In genomic region chr1:35202551-35202950, GRCm38 (mm10) we compare ENCODE assay signal across 10 mouse cellular contexts.
A peak's percentile ranks its signal among the peaks of the same experiment; 100 is the strongest.
DNase-seq lines count a peak whose midpoint lies in the region.
"Had no signal": no experiment of that assay in that cellular context is flagged by ENCODE, and none has a peak within 500 bp of the region (broad histone marks: within the 10 kb centered on the region; RNA-seq: fewer than 3 reads in every experiment).

No protein-coding gene starts in this region.

- intact Hi-C loops in left cerebral cortex, postnatal 4 days (cut with DNase I): no loop called here

- peak; percentile 4 for DNase-seq in cerebellum, adult 18-20 months
- DNase-seq in cerebellum, adult 11-12 months: no peak
- DNase-seq in cerebellum, adult 9-11 months: peak; percentile 20
- DNase-seq in layer of hippocampus, adult 9-10 months (ENCODE audit: low spot score): peak; percentile 44
- DNase-seq in left cerebral cortex, postnatal 4 days: peak; percentile 44
- no peak for DNase-seq in adipocyte (ENCODE audit: low spot score)
- no peak for DNase-seq in urinary bladder, adult 2 months (ENCODE audit: low spot score)
- no peak for DNase-seq in embryo, embryonic 9.5 days (ENCODE audit: extremely low spot score)
- DNase-seq: gastrocnemius, adult 2 months; thymus, postnatal 36 days had no signal

Comparison
In these comparisons a context has a peak if more than half of its experiments do, and no peak if none do; other contexts are left out.
1. DNase-seq: peak in cerebellum, adult 18-20 months (2 of 2), cerebellum, adult 9-11 months (single experiment), layer of hippocampus, adult 9-10 months (single experiment) and left cerebral cortex, postnatal 4 days (single experiment); none in cerebellum, adult 11-12 months (single experiment), adipocyte (single experiment), urinary bladder, adult 2 months (single experiment) and embryo, embryonic 9.5 days (single experiment).